Mouse (Mus musculus) Muller cell, postnatal 12 days (primary cell): ENCODE measurements around the gene Zbtb48.

Experiments used
- DNase-seq: peaks from one replicate; pipeline ENCODE4 v3.0.0-alpha.2; 2015; ENCODE audit errors: inconsistent ontology term

Gene Zbtb48

GRCm38 (mm10) chr4:152001335-152001734, 26.1 kb downstream of the Zbtb48 start:
- DNase-seq, result no peak

GRCm38 (mm10) chr4:152000906-152001305, 26.6 kb downstream of the Zbtb48 start:
- no peak for DNase-seq

- no peak for DNase-seq
These were observed 28.0 kb downstream of the Zbtb48 start for GRCm38 (mm10) chr4:151999481-151999880.

- no peak for DNase-seq
These were observed 29.8 kb downstream of the Zbtb48 start for GRCm38 (mm10) chr4:151997701-151998100.

- no peak for DNase-seq
These were observed 30.6 kb downstream of the Zbtb48 start for GRCm38 (mm10) chr4:151996951-151997222.

GRCm38 (mm10) chr4:151996173-151996950, 31.1 kb downstream of the Zbtb48 start, which contains the start of gene Phf13:
Gene Phf13 (minus strand): TSS chr4:151996258.
- peak; percentile 99 for DNase-seq

GRCm38 (mm10) chr4:151995371-151996172, 31.9 kb downstream of the Zbtb48 start:
- no peak for DNase-seq

GRCm38 (mm10) chr4:151994228-151995171, 33.0 kb downstream of the Zbtb48 start:
- DNase-seq, result peak; percentile 52

GRCm38 (mm10) chr4:151993035-151993434, 34.4 kb downstream of the Zbtb48 start:
- no peak for DNase-seq

GRCm38 (mm10) chr4:151992091-151992490, 35.4 kb downstream of the Zbtb48 start:
- DNase-seq, result no peak

- DNase-seq, result no peak
These were observed 38.4 kb downstream of the Zbtb48 start for GRCm38 (mm10) chr4:151989110-151989488.

GRCm38 (mm10) chr4:151988342-151989109, 38.9 kb downstream of the Zbtb48 start, which contains the start of gene Thap3:
Gene Thap3 (minus strand): TSS chr4:151988997.
- DNase-seq, result peak; percentile 76

GRCm38 (mm10) chr4:151988014-151988341, 39.5 kb downstream of the Zbtb48 start:
- DNase-seq, result no peak

- DNase-seq, result no peak
These were observed 40.8 kb downstream of the Zbtb48 start for GRCm38 (mm10) chr4:151986650-151987049.

- DNase-seq, result no peak
These were observed 41.6 kb downstream of the Zbtb48 start for GRCm38 (mm10) chr4:151985886-151986285.

- DNase-seq, result no peak
These were observed 43.9 kb downstream of the Zbtb48 start for GRCm38 (mm10) chr4:151983560-151983959.

GRCm38 (mm10) chr4:151983043-151983442, 44.4 kb downstream of the Zbtb48 start:
- no peak for DNase-seq

- peak; percentile 70 for DNase-seq
These were observed 46.1 kb downstream of the Zbtb48 start for GRCm38 (mm10) chr4:151981363-151981762.

- no peak for DNase-seq
These were observed 46.8 kb downstream of the Zbtb48 start for GRCm38 (mm10) chr4:151980699-151981098.

GRCm38 (mm10) chr4:151977748-151978147, 49.7 kb downstream of the Zbtb48 start:
- DNase-seq, result peak; percentile 62

- no peak for DNase-seq
These were observed 52.0 kb downstream of the Zbtb48 start for GRCm38 (mm10) chr4:151975441-151975840.
